ENCODE assay signal across 11 mouse cellular contexts in the genomic region with DNA sequence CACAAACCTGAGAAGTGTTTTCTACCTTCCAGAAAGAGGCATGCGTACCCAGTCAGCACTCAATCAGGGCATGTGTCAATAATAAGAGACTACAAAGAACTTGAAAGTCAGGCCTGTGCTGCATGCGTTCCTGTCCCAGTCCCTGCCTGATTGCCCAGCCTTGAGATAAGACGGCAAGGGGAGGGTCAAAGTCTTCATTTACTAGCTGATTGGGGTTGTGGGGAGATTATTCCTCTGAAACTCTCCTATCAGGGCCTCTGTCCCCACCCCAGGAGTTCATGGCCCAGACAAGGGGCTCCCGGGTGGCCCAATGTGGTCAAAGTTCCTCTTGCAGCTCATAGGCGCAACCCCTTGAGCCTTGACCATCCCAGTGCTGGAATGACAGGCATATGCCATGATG. TPM values are rescaled to one million over a fixed set of nuclear protein-coding genes. Genes with fewer than 3 reads are reported as not detected.
DNase-seq lines count a peak whose midpoint lies in the region; ATAC-seq and TF ChIP-seq lines count a peak whose summit lies in the region.
"Had no signal": no experiment of that assay in that cellular context is flagged by ENCODE, and none has a peak within 500 bp of the region (broad histone marks: within the 10 kb centered on the region; RNA-seq: fewer than 3 reads in every experiment).

No protein-coding gene starts in this region.

- no peak overlapping the region for H3K4me3 ChIP-seq in heart, embryonic 12.5 days
- no peak overlapping the region for H3K4me3 ChIP-seq in heart, adult 2 months
- H3K4me3 ChIP-seq in liver, embryonic 12.5 days = peak overlapping the region; percentile 8; the same call in 1 of the 2 replicates

- peaks cover 44% of the 10 kb centered on the region for H3K4me1 ChIP-seq in heart, embryonic 12.5 days (replicated peaks)
- H3K4me1 ChIP-seq in heart, adult 2 months (ENCODE audit: control insufficient read depth, insufficient read depth, low read length) = peaks cover 21% of the 10 kb centered on the region
- peaks cover 60% of the 10 kb centered on the region for H3K4me1 ChIP-seq in liver, embryonic 12.5 days

- H3K4me2 ChIP-seq in heart, embryonic 12.5 days = no peak overlapping the region
- H3K4me2 ChIP-seq in liver, embryonic 12.5 days = peak overlapping the region; percentile 98

- H3K36me3 ChIP-seq in heart, embryonic 12.5 days = no peaks in the 10 kb centered on the region
- no peaks in the 10 kb centered on the region for H3K36me3 ChIP-seq in heart, adult 2 months (ENCODE audit: control insufficient read depth, insufficient read depth, low read length)
- H3K36me3 ChIP-seq in liver, embryonic 12.5 days = peaks cover 17% of the 10 kb centered on the region
- H3K36me3 ChIP-seq: embryonic facial prominence, embryonic 15.5 days had no signal

- no peaks in the 10 kb centered on the region for H3K27me3 ChIP-seq in heart, embryonic 12.5 days (replicated peaks)
- no peaks in the 10 kb centered on the region for H3K27me3 ChIP-seq in heart, adult 2 months (ENCODE audit: control insufficient read depth, insufficient read depth, low read length)
- no peaks in the 10 kb centered on the region for H3K27me3 ChIP-seq in liver, embryonic 12.5 days (replicated peaks)
- H3K27me3 ChIP-seq: embryonic facial prominence, embryonic 15.5 days had no signal

- no peak for TF ChIP-seq CTCF in heart, adult 2 months (IDR thresholded peaks at IDR 0.05)

- ATAC-seq in heart, embryonic 12.5 days (ENCODE audit: insufficient number of reproducible peaks, low FRiP score) = no peak
- peak; percentile 45 for ATAC-seq in liver, embryonic 12.5 days

- TF ChIP-seq POLR2A in heart, adult 2 months (IDR thresholded peaks at IDR 0.05; ENCODE audit: insufficient read depth, low read depth, low read length) = no peak

- peak overlapping the region; percentile 42 for H3K9ac ChIP-seq in heart, embryonic 12.5 days
- no peak overlapping the region for H3K9ac ChIP-seq in heart, adult 2 months (ENCODE audit: low read depth, low read length)
- H3K9ac ChIP-seq in liver, embryonic 12.5 days = peak overlapping the region; percentile 52

- peaks cover 8% of the 10 kb centered on the region for H3K79me2 ChIP-seq in heart, adult 2 months (replicated peaks; ENCODE audit: control insufficient read depth, insufficient read depth, low read length)

- WGBS in heart, embryonic 12.5 days = 43% methylated on average over 5 of the region's 5 CpGs
- WGBS in heart, adult 2 months = 88% methylated on average over 5 of the region's 5 CpGs
- WGBS in liver, embryonic 12.5 days (ENCODE audit: insufficient replicate concordance) = 14% methylated on average over 5 of the region's 5 CpGs

- DNase-seq in heart, adult 2 months = no peak
- peak; percentile 34 for DNase-seq in ovary, adult 18-20 months (ENCODE audit: low spot score)
- DNase-seq in ovary, postnatal 10 days (ENCODE audit: low spot score) = no peak
- DNase-seq in adrenal gland, postnatal 36 days = no peak
- DNase-seq in thymus, postnatal 0 days (ENCODE audit: low spot score) = no peak
- no peak for DNase-seq in right cerebral cortex, postnatal 25 days
- DNase-seq: kidney, adult 8-10 months; thymus, adult 2 months had no signal

- no peak overlapping the region for H3K27ac ChIP-seq in heart, embryonic 12.5 days (ENCODE audit: poor library complexity, severe bottlenecking)
- H3K27ac ChIP-seq in heart, adult 2 months = no peak overlapping the region
- peak overlapping the region; percentile 88 for H3K27ac ChIP-seq in liver, embryonic 12.5 days

- no peaks in the 10 kb centered on the region for H3K9me3 ChIP-seq in heart, embryonic 12.5 days (replicated peaks)
- no peaks in the 10 kb centered on the region for H3K9me3 ChIP-seq in liver, embryonic 12.5 days (replicated peaks)
- H3K9me3 ChIP-seq: embryonic facial prominence, embryonic 15.5 days had no signal

- no peak for TF ChIP-seq EP300 in heart, adult 2 months (IDR thresholded peaks at IDR 0.05; ENCODE audit: insufficient read depth, low read depth, low read length)

- intact Hi-C loops in heart, adult 2 months (cut with DNase I) = no loop called here

RNA-seq across cellular contexts. Expression of a gene that starts 1.3 kb away (rescaled TPM):
- 58.4 and 66.2 TPM in 2 replicates for polyA plus RNA-seq in heart, embryonic 12.5 days (2016; fragmentation: Nextera tagmentation; extraction: Ambion mirVana)
- 10 to 100 TPM; 46.6 to 53.5 TPM for total RNA-seq in heart, adult 2 months (2021)
- polyA plus RNA-seq in heart, adult 2 months (2012; rRNA removed) = 68.0 and 81.9 TPM in 2 replicates
- 27.7 and 28.3 TPM in 2 replicates for polyA plus RNA-seq in liver, embryonic 12.5 days (2016; fragmentation: Nextera tagmentation; extraction: Ambion mirVana)
- 10 to 100 TPM; 79.2 to 84.2 TPM for total RNA-seq in adrenal gland, postnatal 36 days (2021)
- polyA plus RNA-seq in thymus, postnatal 0 days (2015; fragmentation: Nextera tagmentation; extraction: Ambion mirVana) = 28.5 and 30.0 TPM in 2 replicates

RNA-seq across cellular contexts. Expression of a gene that starts 13.0 kb away (rescaled TPM):
- polyA plus RNA-seq in heart, embryonic 12.5 days (2016; fragmentation: Nextera tagmentation; extraction: Ambion mirVana) = 636 and 677 TPM in 2 replicates
- total RNA-seq in heart, adult 2 months (2021) = 1,000 to 10,000 TPM in 1 of 2 experiments, 100 to 1,000 TPM in 1; 982 to 1,113 TPM
- polyA plus RNA-seq in heart, adult 2 months (2012; rRNA removed) = 2,586 and 3,063 TPM in 2 replicates
- 263 and 270 TPM in 2 replicates for polyA plus RNA-seq in liver, embryonic 12.5 days (2016; fragmentation: Nextera tagmentation; extraction: Ambion mirVana)
- total RNA-seq in adrenal gland, postnatal 36 days (2021) = 1,000 to 10,000 TPM in 1 of 2 experiments, 100 to 1,000 TPM in 1; 897 to 1,114 TPM
- polyA plus RNA-seq in thymus, postnatal 0 days (2015; fragmentation: Nextera tagmentation; extraction: Ambion mirVana) = 683 and 740 TPM in 2 replicates

RNA-seq across cellular contexts. Expression of a gene that starts 22.3 kb away (rescaled TPM):
- polyA plus RNA-seq in heart, embryonic 12.5 days (2016; fragmentation: Nextera tagmentation; extraction: Ambion mirVana) = 1.9 and 2.3 TPM in 2 replicates
- 1 to 10 TPM; 1.1 to 1.5 TPM for total RNA-seq in heart, adult 2 months (2021)
- polyA plus RNA-seq in heart, adult 2 months (2012; rRNA removed) = 1.1 and 1.2 TPM in 2 replicates
- 7.0 and 7.3 TPM in 2 replicates for polyA plus RNA-seq in liver, embryonic 12.5 days (2016; fragmentation: Nextera tagmentation; extraction: Ambion mirVana)
- 1 to 10 TPM; 1.0 to 1.3 TPM for total RNA-seq in adrenal gland, postnatal 36 days (2021)
- polyA plus RNA-seq in thymus, postnatal 0 days (2015; fragmentation: Nextera tagmentation; extraction: Ambion mirVana) = 3.5 TPM in 2 replicates

RNA-seq across cellular contexts. Expression of a gene that starts 28.0 kb away (rescaled TPM):
- polyA plus RNA-seq in heart, embryonic 12.5 days (2016; fragmentation: Nextera tagmentation; extraction: Ambion mirVana) = 25.8 and 30.8 TPM in 2 replicates
- 1 to 10 TPM; 6.8 to 7.4 TPM for total RNA-seq in heart, adult 2 months (2021)
- polyA plus RNA-seq in heart, adult 2 months (2012; rRNA removed) = 40.9 and 43.8 TPM in 2 replicates
- 4.8 and 5.1 TPM in 2 replicates for polyA plus RNA-seq in liver, embryonic 12.5 days (2016; fragmentation: Nextera tagmentation; extraction: Ambion mirVana)
- total RNA-seq in adrenal gland, postnatal 36 days (2021) = 10 to 100 TPM; 30.1 to 65.0 TPM
- 2.4 and 2.9 TPM in 2 replicates for polyA plus RNA-seq in thymus, postnatal 0 days (2015; fragmentation: Nextera tagmentation; extraction: Ambion mirVana)

RNA-seq across cellular contexts. Expression of a gene that starts 46.4 kb away (rescaled TPM):
- 0.42 and 0.52 TPM in 2 replicates for polyA plus RNA-seq in heart, embryonic 12.5 days (2016; fragmentation: Nextera tagmentation; extraction: Ambion mirVana)
- 1 to 10 TPM in 1 of 2 experiments, under 1 TPM in 1; 0.81 to 1.1 TPM for total RNA-seq in heart, adult 2 months (2021)
- 2.0 and 3.1 TPM in 2 replicates for polyA plus RNA-seq in heart, adult 2 months (2012; rRNA removed)
- polyA plus RNA-seq in liver, embryonic 12.5 days (2016; fragmentation: Nextera tagmentation; extraction: Ambion mirVana) = 3.1 and 3.3 TPM in 2 replicates
- total RNA-seq in adrenal gland, postnatal 36 days (2021) = 1 to 10 TPM; 1.1 to 1.2 TPM
- 22.2 and 25.6 TPM in 2 replicates for polyA plus RNA-seq in thymus, postnatal 0 days (2015; fragmentation: Nextera tagmentation; extraction: Ambion mirVana)
